Mouse (Mus musculus) fibroblast of lung, adult 2 months (primary cell): ENCODE results near the gene Zbtb8os.

Experiments used
- DNase-seq: peaks from one replicate; pipeline ENCODE4 v3.0.0-alpha.2; 2011; ENCODE audit warnings: low read depth

Gene Zbtb8os

GRCm38 (mm10) chr4:129377601-129378390 lies 42.3 kb downstream of the Zbtb8os start, which contains the start of gene Zbtb8a:
Gene Zbtb8a, minus strand, starts transcription at chr4:129378116.
- no peak for DNase-seq

- no peak for DNase-seq
These were observed 44.3 kb downstream of the Zbtb8os start for GRCm38 (mm10) chr4:129379805-129380204.

DNA sequence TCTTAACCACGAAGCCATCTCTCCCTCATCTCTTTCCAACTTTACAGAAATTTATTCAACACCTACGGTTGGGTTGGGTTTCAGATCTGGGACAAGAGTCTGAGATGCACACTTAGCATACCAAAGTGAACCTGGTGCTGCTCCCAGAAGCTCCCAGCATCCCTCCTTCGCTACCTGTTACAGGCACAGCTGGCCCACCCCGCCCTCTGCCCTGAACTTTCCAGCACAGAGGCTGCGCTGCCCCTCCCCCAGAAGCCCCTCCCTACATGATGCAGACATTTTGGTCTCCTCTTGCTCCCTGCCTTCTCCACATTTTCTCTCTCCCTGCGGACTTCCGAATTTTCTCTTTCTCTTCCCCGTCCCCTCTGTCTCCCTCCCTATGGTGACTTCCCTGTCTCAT lies 45.7 kb downstream of the Zbtb8os start:
- no peak for DNase-seq

DNA sequence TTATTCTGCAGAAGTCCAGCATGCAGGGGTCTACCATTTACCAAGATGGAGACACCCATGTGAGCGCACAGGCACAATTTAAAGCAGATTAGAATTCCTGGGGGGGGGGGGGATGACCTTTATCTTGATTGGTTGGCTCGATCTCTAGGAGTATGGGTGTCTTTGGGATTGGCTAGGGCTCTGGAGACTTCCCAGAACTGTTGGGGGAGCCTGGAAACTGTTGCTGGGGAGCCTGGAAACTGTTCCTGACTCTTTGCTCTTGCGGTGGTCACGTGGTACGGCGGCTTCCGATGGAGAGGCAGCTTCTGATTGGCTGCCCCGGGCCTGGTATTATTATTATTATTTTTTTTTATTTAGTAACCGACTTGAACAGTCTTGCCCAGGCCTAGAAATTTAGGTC lies 46.5 kb downstream of the Zbtb8os start:
- DNase-seq = no peak

DNA sequence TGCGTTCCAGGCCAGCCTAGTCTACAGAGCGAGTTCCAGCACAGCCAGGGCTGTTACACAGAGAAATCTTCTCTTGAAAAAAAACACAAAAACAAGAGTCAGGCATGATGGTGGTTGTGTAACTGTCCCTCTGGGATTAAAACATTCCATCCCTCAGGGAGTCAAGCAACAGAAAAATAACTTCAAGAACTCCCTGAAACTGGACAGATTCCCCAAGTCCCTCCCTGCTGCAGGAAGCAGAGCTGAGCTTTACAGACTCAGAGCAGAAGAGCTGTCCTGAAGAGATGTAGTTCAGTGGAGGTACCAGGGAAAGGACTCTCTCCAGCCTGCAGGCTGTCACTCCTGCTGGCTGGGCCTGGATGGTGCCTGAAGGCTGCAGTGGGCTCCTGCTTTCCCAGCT lies 47.0 kb downstream of the Zbtb8os start:
- DNase-seq = no peak

DNA sequence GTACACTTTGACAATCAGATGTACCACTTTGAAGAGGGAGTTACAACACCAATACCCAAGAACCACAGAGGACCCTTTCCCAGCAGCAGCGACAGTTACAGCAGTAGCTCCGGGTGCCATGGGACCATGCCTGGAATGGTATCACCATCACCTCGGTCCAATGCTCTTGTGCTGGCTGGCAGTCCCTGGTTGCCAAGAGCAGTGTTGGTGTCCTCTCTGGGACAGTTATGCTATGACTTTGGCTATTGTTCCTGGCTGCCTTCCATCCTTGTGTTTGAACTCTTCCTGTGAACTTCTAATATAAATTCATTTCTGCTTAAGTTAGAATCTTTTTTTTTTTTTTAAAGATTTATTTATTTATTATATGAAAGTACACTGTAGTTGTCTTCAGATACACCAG lies 48.1 kb downstream of the Zbtb8os start:
- DNase-seq = no peak

GRCm38 (mm10) chr4:129384440-129384839 lies 48.9 kb downstream of the Zbtb8os start:
- no peak for DNase-seq

GRCm38 (mm10) chr4:129385685-129386084 lies 50.2 kb downstream of the Zbtb8os start:
- no peak for DNase-seq

DNA sequence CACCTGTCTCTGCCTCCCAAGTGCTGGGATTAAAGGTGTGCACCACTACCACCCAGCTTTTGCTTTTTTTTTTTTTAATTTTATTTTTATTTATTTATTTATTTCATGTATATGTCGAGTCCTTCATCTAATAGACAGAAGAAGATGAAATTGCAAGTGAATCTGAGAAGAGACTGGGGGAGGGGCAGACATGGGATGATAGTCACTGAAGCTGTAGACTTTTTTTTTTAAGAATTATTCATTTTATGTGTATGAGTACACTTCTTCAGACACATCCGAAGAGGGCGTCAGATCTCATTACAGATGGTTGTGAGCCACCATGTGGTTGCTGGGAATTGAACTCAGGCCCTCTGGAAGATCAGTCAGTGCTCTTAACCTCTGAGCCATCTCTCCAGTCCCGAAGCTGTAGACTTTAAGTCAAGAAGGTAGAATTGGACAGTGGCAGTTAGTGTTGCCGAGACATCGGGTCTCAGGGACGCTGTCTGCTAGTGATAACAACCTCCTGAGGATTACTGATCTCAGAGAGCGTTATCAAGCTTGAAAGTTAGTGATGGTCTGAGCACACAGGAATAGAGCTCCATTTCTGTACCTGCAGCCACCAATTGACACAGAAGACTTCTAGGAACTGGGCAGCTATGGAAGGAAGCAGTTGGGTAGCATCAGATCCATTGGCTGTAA lies 50.9 kb downstream of the Zbtb8os start:
- no peak for DNase-seq

DNA sequence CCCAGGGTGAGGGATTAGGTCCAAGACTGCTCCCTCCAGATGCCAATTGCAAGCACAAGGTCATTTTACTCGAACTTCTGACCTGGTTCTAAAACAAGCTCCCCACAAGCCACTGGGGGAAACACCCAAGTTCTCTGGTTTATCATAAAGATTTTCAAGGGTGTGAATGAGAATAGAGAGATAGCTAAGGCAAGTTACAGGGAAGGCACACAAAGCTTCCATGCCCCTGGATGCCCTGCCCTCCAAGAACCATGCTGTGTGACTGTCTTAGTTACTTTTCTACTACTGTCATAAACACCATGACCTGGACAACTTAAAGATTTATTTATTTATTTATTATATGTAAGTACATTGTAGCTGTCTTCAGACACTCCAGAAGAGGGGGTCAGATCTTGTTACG lies 51.5 kb downstream of the Zbtb8os start:
- no peak for DNase-seq

DNA sequence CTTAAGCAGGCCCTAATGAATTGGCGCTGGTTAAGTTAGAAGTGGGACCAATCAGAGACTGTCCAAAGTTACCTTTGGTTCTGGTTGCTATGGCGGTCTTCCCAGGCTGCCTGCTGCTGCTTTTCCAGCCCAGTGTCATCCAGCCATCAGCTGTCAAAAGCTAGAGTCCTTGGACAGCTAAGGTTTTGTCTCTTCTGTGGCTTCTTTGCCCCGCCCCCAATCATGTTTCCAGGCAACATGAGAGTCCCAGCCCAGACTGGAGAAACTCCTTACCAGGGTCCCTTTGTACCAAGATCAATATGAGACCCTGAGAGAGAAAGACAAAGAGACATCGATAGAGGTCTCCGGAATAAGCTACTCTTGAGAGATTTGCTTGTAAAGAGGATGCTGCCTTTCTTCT lies 52.9 kb downstream of the Zbtb8os start:
- no peak for DNase-seq

GRCm38 (mm10) chr4:129390216-129390743 lies 54.8 kb downstream of the Zbtb8os start:
- no peak for DNase-seq

- DNase-seq = no peak
These were observed 55.6 kb downstream of the Zbtb8os start for GRCm38 (mm10) chr4:129390936-129391557.

GRCm38 (mm10) chr4:129394089-129394870 lies 58.8 kb downstream of the Zbtb8os start:
- no peak for DNase-seq

- no peak for DNase-seq
These were observed 61.5 kb downstream of the Zbtb8os start for GRCm38 (mm10) chr4:129396960-129397359.

DNA sequence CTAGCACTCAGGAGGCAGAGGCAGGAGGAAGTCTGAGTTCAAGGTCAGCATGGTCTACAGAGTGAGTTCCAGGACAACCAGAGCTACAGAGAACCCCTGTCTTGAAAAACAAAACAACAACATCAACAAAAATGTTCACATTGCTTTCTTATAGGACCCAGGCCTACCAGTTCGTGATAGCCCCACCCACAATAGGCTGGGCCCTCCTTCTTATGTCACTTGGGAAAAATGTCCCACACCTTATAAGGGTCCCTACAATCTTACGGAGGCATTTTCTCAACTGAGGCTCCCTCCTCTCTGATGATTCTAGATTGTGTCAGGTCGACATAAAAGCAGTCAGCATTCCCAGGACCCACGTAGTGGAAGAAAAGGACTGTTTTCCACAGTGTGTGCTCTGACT lies 64.3 kb downstream of the Zbtb8os start:
- no peak for DNase-seq
